Mouse (Mus musculus) small intestine, adult 2 months (tissue): ENCODE measurements around the gene Mmp2.

Experiments
- CTCF ChIP-seq: fragments of 200-500 bp; IDR thresholded peaks from 2 replicates; pipeline ENCODE4 v1.5.1; 2012; ENCODE audit warnings: low read depth, mild to moderate bottlenecking, control low read depth, inconsistent platforms, low read length, moderate library complexity, mixed read lengths; ENCODE audit not compliant: insufficient replicate concordance, insufficient read length; ENCODE audit errors: extremely low read depth
- POLR2A ChIP-seq: fragments of 200-500 bp; IDR thresholded peaks from 2 replicates; pipeline ENCODE4 v1.6.1; 2012; ENCODE audit warnings: low read depth, mild to moderate bottlenecking, control low read depth, inconsistent platforms, low read length, moderate library complexity

GRCm38 (mm10) chr8:92870281-92870680 lies 43.2 kb downstream of the Mmp2 start:
- TF ChIP-seq CTCF, result no peak
- no peak for TF ChIP-seq POLR2A
